Mouse (Mus musculus): ENCODE results near the gene Gm49486. TPM values are rescaled to one million over a fixed set of nuclear protein-coding genes. Genes with fewer than 3 reads are reported as not detected.

Gm49486 gene
- polyA plus RNA-seq, 1 experiment = 0.08 TPM

GRCm38 (mm10) chr15:79281389-79281788 is 52.2 kb downstream of the Gm49486 start:
- Histone ChIP-seq H3K27ac (ENCODE audit: insufficient read depth, low read depth, low read length) (peak overlapping the region; percentile 76), H3K4me1 (ENCODE audit: control insufficient read depth, insufficient read depth, insufficient read length, low read length) (peaks cover 21% of the 10 kb centered on the region; the same call in 1 of the 2 replicates), H3K4me3 (ENCODE audit: low read depth, low read length) (no peak overlapping the region), H3K27me3 (ENCODE audit: control insufficient read depth, insufficient read depth, low read length) (no peaks in the 10 kb centered on the region), H3K36me3 (ENCODE audit: control insufficient read depth, insufficient read depth, low read length) (peaks cover 39% of the 10 kb centered on the region)
- WGBS = 26% methylated on average over 1 of the region's 1 CpGs
- TF ChIP-seq CTCF (IDR thresholded peaks at IDR 0.05; ENCODE audit: extremely low read depth, insufficient read length, insufficient replicate concordance, low read depth, low read length) (no peak), POLR2A (IDR thresholded peaks at IDR 0.05; ENCODE audit: low read depth, low read length) (no peak)

- peak overlapping the region; percentile 83 for H3K4me3 ChIP-seq (ENCODE audit: low read depth, low read length)
- no peak for TF ChIP-seq CTCF (IDR thresholded peaks at IDR 0.05; ENCODE audit: extremely low read depth, insufficient read length, insufficient replicate concordance, low read depth, low read length)
- TF ChIP-seq POLR2A (IDR thresholded peaks at IDR 0.05; ENCODE audit: low read depth, low read length) = no peak
- 31% methylated on average over 5 of the region's 5 CpGs for WGBS
- H3K36me3 ChIP-seq (ENCODE audit: control insufficient read depth, insufficient read depth, low read length) = peaks cover 35% of the 10 kb centered on the region
- H3K27me3 ChIP-seq (ENCODE audit: control insufficient read depth, insufficient read depth, low read length) = no peaks in the 10 kb centered on the region
- peak overlapping the region; percentile 93 for H3K27ac ChIP-seq (ENCODE audit: insufficient read depth, low read depth, low read length)
- H3K4me1 ChIP-seq (ENCODE audit: control insufficient read depth, insufficient read depth, insufficient read length, low read length) = peaks cover 29% of the 10 kb centered on the region
These were observed 53.2 kb downstream of the Gm49486 start for GRCm38 (mm10) chr15:79282434-79282833.

- peak overlapping the region; percentile 93 for H3K27ac ChIP-seq (ENCODE audit: insufficient read depth, low read depth, low read length)
- H3K4me1 ChIP-seq (ENCODE audit: control insufficient read depth, insufficient read depth, insufficient read length, low read length) = peaks cover 29% of the 10 kb centered on the region
- H3K4me3 ChIP-seq (ENCODE audit: low read depth, low read length) = peak overlapping the region; percentile 83
- H3K27me3 ChIP-seq (ENCODE audit: control insufficient read depth, insufficient read depth, low read length) = no peaks in the 10 kb centered on the region
- TF ChIP-seq CTCF (IDR thresholded peaks at IDR 0.05; ENCODE audit: extremely low read depth, insufficient read length, insufficient replicate concordance, low read depth, low read length) (no peak), POLR2A (IDR thresholded peaks at IDR 0.05; ENCODE audit: low read depth, low read length) (peak; percentile 81)
- WGBS = 41% methylated on average over 4 of the region's 4 CpGs
- peaks cover 29% of the 10 kb centered on the region for H3K36me3 ChIP-seq (ENCODE audit: control insufficient read depth, insufficient read depth, low read length)
These were observed 54.2 kb downstream of the Gm49486 start for GRCm38 (mm10) chr15:79283371-79283770.

- 33% methylated on average over 10 of the region's 10 CpGs for WGBS
- TF ChIP-seq CTCF (IDR thresholded peaks at IDR 0.05; ENCODE audit: extremely low read depth, insufficient read length, insufficient replicate concordance, low read depth, low read length) (no peak), POLR2A (IDR thresholded peaks at IDR 0.05; ENCODE audit: low read depth, low read length) (peak; percentile 85)
- no peaks in the 10 kb centered on the region for H3K27me3 ChIP-seq (ENCODE audit: control insufficient read depth, insufficient read depth, low read length)
- H3K36me3 ChIP-seq (ENCODE audit: control insufficient read depth, insufficient read depth, low read length) = peaks cover 17% of the 10 kb centered on the region
- peak within 1 kb of the TSS; percentile 93 for H3K27ac ChIP-seq (ENCODE audit: insufficient read depth, low read depth, low read length)
- H3K4me1 ChIP-seq (ENCODE audit: control insufficient read depth, insufficient read depth, insufficient read length, low read length) = peaks cover 29% of the 10 kb centered on the region
- peak within 1 kb of the TSS; percentile 83 for H3K4me3 ChIP-seq (ENCODE audit: low read depth, low read length)
These were observed 56.2 kb downstream of the Gm49486 start, which contains the start of gene Baiap2l2 for GRCm38 (mm10) chr15:79285399-79285798. Gene Baiap2l2 (minus strand): TSS chr15:79285537.

GRCm38 (mm10) chr15:79286141-79286540 is 57.0 kb downstream of the Gm49486 start:
- peaks cover 13% of the 10 kb centered on the region for H3K36me3 ChIP-seq (ENCODE audit: control insufficient read depth, insufficient read depth, low read length)
- H3K4me3 ChIP-seq (ENCODE audit: low read depth, low read length) = peak overlapping the region; percentile 83
- TF ChIP-seq POLR2A (IDR thresholded peaks at IDR 0.05; ENCODE audit: low read depth, low read length) (no peak), CTCF (IDR thresholded peaks at IDR 0.05; ENCODE audit: extremely low read depth, insufficient read length, insufficient replicate concordance, low read depth, low read length) (peak; percentile 3; the same call in 1 of the 2 replicates)
- no peaks in the 10 kb centered on the region for H3K27me3 ChIP-seq (ENCODE audit: control insufficient read depth, insufficient read depth, low read length)
- WGBS = 28% methylated on average over 7 of the region's 7 CpGs
- H3K4me1 ChIP-seq (ENCODE audit: control insufficient read depth, insufficient read depth, insufficient read length, low read length) = peaks cover 23% of the 10 kb centered on the region
- H3K27ac ChIP-seq (ENCODE audit: insufficient read depth, low read depth, low read length) = peak overlapping the region; percentile 93

- Histone ChIP-seq H3K27ac (ENCODE audit: insufficient read depth, low read depth, low read length) (no peak overlapping the region), H3K36me3 (ENCODE audit: control insufficient read depth, insufficient read depth, low read length) (peaks cover 13% of the 10 kb centered on the region), H3K4me1 (ENCODE audit: control insufficient read depth, insufficient read depth, insufficient read length, low read length) (peaks cover 18% of the 10 kb centered on the region), H3K4me3 (ENCODE audit: low read depth, low read length) (no peak overlapping the region), H3K27me3 (ENCODE audit: control insufficient read depth, insufficient read depth, low read length) (no peaks in the 10 kb centered on the region)
- TF ChIP-seq CTCF (IDR thresholded peaks at IDR 0.05; ENCODE audit: extremely low read depth, insufficient read length, insufficient replicate concordance, low read depth, low read length) (no peak), POLR2A (IDR thresholded peaks at IDR 0.05; ENCODE audit: low read depth, low read length) (no peak)
- 83% methylated on average over 7 of the region's 7 CpGs for WGBS
These were observed 57.9 kb downstream of the Gm49486 start for GRCm38 (mm10) chr15:79287091-79287490.

- no peak for TF ChIP-seq POLR2A (IDR thresholded peaks at IDR 0.05; ENCODE audit: low read depth, low read length)
- no peak for TF ChIP-seq CTCF (IDR thresholded peaks at IDR 0.05; ENCODE audit: extremely low read depth, insufficient read length, insufficient replicate concordance, low read depth, low read length)
- no peak overlapping the region for H3K4me3 ChIP-seq (ENCODE audit: low read depth, low read length)
- peaks cover 13% of the 10 kb centered on the region for H3K4me1 ChIP-seq (ENCODE audit: control insufficient read depth, insufficient read depth, insufficient read length, low read length)
- H3K27me3 ChIP-seq (ENCODE audit: control insufficient read depth, insufficient read depth, low read length) = no peaks in the 10 kb centered on the region
- WGBS = 79% methylated on average over 3 of the region's 3 CpGs
- peaks cover 7% of the 10 kb centered on the region; the same call in 1 of the 2 replicates for H3K36me3 ChIP-seq (ENCODE audit: control insufficient read depth, insufficient read depth, low read length)
- no peak overlapping the region for H3K27ac ChIP-seq (ENCODE audit: insufficient read depth, low read depth, low read length)
These were observed 59.2 kb downstream of the Gm49486 start for GRCm38 (mm10) chr15:79288387-79288786.

Data from small intestine, adult 2 months (tissue).